Mouse (Mus musculus) neutrophil, adult 83 days (primary cell): ENCODE measurements around the gene Zfp654. TPM values are rescaled to one million over a fixed set of nuclear protein-coding genes. Genes with fewer than 3 reads are reported as not detected.

Experiments
- total RNA-seq, 2 experiments: library from RNA; stranded (reverse); gene quantifications; one replicate each; pipeline ENCODE4 v1.2.4; 2023

The Zfp654 gene
- total RNA-seq = 10 to 100 TPM; 12.2 to 12.8 TPM

GRCm38 (mm10) chr16:64851563-64852362, at the start of gene Zfp654, which contains the start of gene Cggbp1:
Gene Zfp654, minus strand, starts transcription at chr16:64851652.
Gene Cggbp1, plus strand, starts transcription at chr16:64851996.

GRCm38 (mm10) chr16:64770521-64771430, 80.7 kb downstream of the Zfp654 start, which contains the start of gene 4930453N24Rik:
Gene 4930453N24Rik, minus strand, starts transcription at chr16:64771161.

Other genes starting within 250 kb of the Zfp654 start
- gene Csnka2ip, start 249.2 kb downstream of the Zfp654 start, total RNA-seq = not detected
- gene 4930453N24Rik, start 80.5 kb downstream of the Zfp654 start, total RNA-seq = 10 to 100 TPM; 10.8 to 12.5 TPM
- 100 to 1,000 TPM; 115 to 123 TPM for gene Cggbp1, start 344 bp upstream of the Zfp654 start, total RNA-seq